In genomic region chr6:83426576-83426975, GRCm38 (mm10) we compare ENCODE assay signal across 17 mouse cellular contexts. TPM values are rescaled to one million over a fixed set of nuclear protein-coding genes. Genes with fewer than 3 reads are reported as not detected.
A peak's percentile ranks its signal among the peaks of the same experiment; 100 is the strongest.
DNase-seq lines count a peak whose midpoint lies in the region; ATAC-seq and TF ChIP-seq lines count a peak whose summit lies in the region.
"Had no signal": no experiment of that assay in that cellular context is flagged by ENCODE, and none has a peak within 500 bp of the region (broad histone marks: within the 10 kb centered on the region; RNA-seq: fewer than 3 reads in every experiment).

No protein-coding gene starts in this region.

- no peak for ATAC-seq in hindbrain, postnatal 0 days
- no peak for ATAC-seq in megakaryocyte-erythroid progenitor cell, adult 5-6 weeks (replicated peaks; ENCODE audit: low FRiP score, low TSS enrichment, poor library complexity, severe bottlenecking)
- ATAC-seq: activated CD4-positive, CD25-positive, alpha-beta regulatory T cell, adult 4 months; liver, embryonic 12.5 days; Patski had no signal

- H3K27me3 ChIP-seq in hindbrain, postnatal 0 days (ENCODE audit: insufficient read depth, low read length): no peaks in the 10 kb centered on the region
- no peaks in the 10 kb centered on the region for H3K27me3 ChIP-seq in hindbrain, embryonic 10.5 days (ENCODE audit: insufficient read depth, poor library complexity, severe bottlenecking)
- H3K27me3 ChIP-seq in cerebellum, adult 2 months (ENCODE audit: control insufficient read depth, insufficient read depth, low read length): no peaks in the 10 kb centered on the region
- no peaks in the 10 kb centered on the region for H3K27me3 ChIP-seq in embryonic facial prominence, embryonic 10.5 days (replicated peaks; ENCODE audit: low read depth, poor library complexity, severe bottlenecking)
- H3K27me3 ChIP-seq: heart, embryonic 12.5 days; liver, embryonic 12.5 days; megakaryocyte, embryonic 14.5 days; Patski had no signal

- H3K27ac ChIP-seq in hindbrain, postnatal 0 days: 0 out of 2 replicates have a peak overlapping the region, but pooled peaks have one; percentile 2
- no peak overlapping the region for H3K27ac ChIP-seq in hindbrain, embryonic 10.5 days
- H3K27ac ChIP-seq in cerebellum, adult 2 months (ENCODE audit: insufficient read depth, low read length): peak overlapping the region; percentile 60
- H3K27ac ChIP-seq in embryonic facial prominence, embryonic 10.5 days (replicated peaks): 0 out of 2 replicates have a peak overlapping the region, but pooled peaks have one; percentile 0
- H3K27ac ChIP-seq: liver, embryonic 12.5 days had no signal

- intact Hi-C loops in heart, postnatal 25 days (cut with DNase I): no loop called here

- H3K9ac ChIP-seq in hindbrain, postnatal 0 days (replicated peaks; ENCODE audit: low read length): no peak overlapping the region
- H3K9ac ChIP-seq: heart, embryonic 12.5 days; liver, embryonic 12.5 days had no signal

- H3K4me3 ChIP-seq in hindbrain, postnatal 0 days (ENCODE audit: low read length): no peak overlapping the region
- H3K4me3 ChIP-seq in hindbrain, embryonic 10.5 days: no peak overlapping the region
- peak overlapping the region; percentile 9 for H3K4me3 ChIP-seq in cerebellum, adult 2 months (replicated peaks; ENCODE audit: insufficient read depth, low read depth, low read length)
- H3K4me3 ChIP-seq in embryonic facial prominence, embryonic 10.5 days: no peak overlapping the region
- H3K4me3 ChIP-seq: heart, embryonic 12.5 days; liver, embryonic 12.5 days; megakaryocyte, embryonic 14.5 days had no signal

- peak; percentile 6; the same call in 1 of the 2 replicates for TF ChIP-seq POLR2A in cerebellum, adult 2 months (IDR thresholded peaks at IDR 0.05; ENCODE audit: borderline replicate concordance, insufficient read depth, low read length)

- peaks cover 10% of the 10 kb centered on the region; the same call in 1 of the 2 replicates for H3K4me1 ChIP-seq in hindbrain, postnatal 0 days (ENCODE audit: insufficient read depth, low read length)
- H3K4me1 ChIP-seq in hindbrain, embryonic 10.5 days (replicated peaks): peaks cover 68% of the 10 kb centered on the region
- peaks cover 43% of the 10 kb centered on the region for H3K4me1 ChIP-seq in cerebellum, adult 2 months (ENCODE audit: control insufficient read depth, insufficient read depth, low read length)
- peaks cover 67% of the 10 kb centered on the region for H3K4me1 ChIP-seq in embryonic facial prominence, embryonic 10.5 days

- WGBS in hindbrain, postnatal 0 days: 78% methylated on average over 3 of the region's 3 CpGs
- WGBS in hindbrain, embryonic 10.5 days: 90% methylated on average over 3 of the region's 3 CpGs
- 10% methylated on average over 3 of the region's 3 CpGs for WGBS in cerebellum, adult 2 months
- WGBS in embryonic facial prominence, embryonic 10.5 days: 87% methylated on average over 3 of the region's 3 CpGs

- no peak overlapping the region for H3K4me2 ChIP-seq in hindbrain, postnatal 0 days (ENCODE audit: low read depth, low read length)
- H3K4me2 ChIP-seq: liver, embryonic 12.5 days had no signal

- no peak for TF ChIP-seq CTCF in hindbrain, postnatal 0 days (IDR thresholded peaks at IDR 0.05; ENCODE audit: low read depth)
- TF ChIP-seq CTCF in cerebellum, adult 2 months (IDR thresholded peaks at IDR 0.05; ENCODE audit: borderline replicate concordance, insufficient read depth, low read depth, low read length): peak; percentile 20; the same call in 1 of the 2 replicates

- H3K36me3 ChIP-seq in hindbrain, postnatal 0 days (ENCODE audit: insufficient read depth, low read length): no peaks in the 10 kb centered on the region
- H3K36me3 ChIP-seq in hindbrain, embryonic 10.5 days: peaks cover 66% of the 10 kb centered on the region
- peaks cover 71% of the 10 kb centered on the region for H3K36me3 ChIP-seq in embryonic facial prominence, embryonic 10.5 days (replicated peaks)

- DNase-seq in hindbrain, postnatal 0 days (ENCODE audit: low spot score): no peak
- DNase-seq in hindbrain, embryonic 10.5 days (ENCODE audit: low spot score): no peak
- peak; percentile 83 for DNase-seq in cerebellum, adult 11 months
- peak; percentile 84 to 93 for DNase-seq in cerebellum, adult 2 months
- no peak for DNase-seq in embryonic facial prominence, embryonic 10.5 days (ENCODE audit: low spot score)
- DNase-seq in heart, postnatal 25 days (ENCODE audit: low spot score): no peak
- DNase-seq: adrenal gland, postnatal 36 days; heart, postnatal 36 days; kidney, adult 2 months; kidney, postnatal 25 days; thymus, postnatal 36 days had no signal

- no peaks in the 10 kb centered on the region for H3K9me3 ChIP-seq in hindbrain, postnatal 0 days (ENCODE audit: low read length)
- H3K9me3 ChIP-seq in hindbrain, embryonic 10.5 days: no peaks in the 10 kb centered on the region
- H3K9me3 ChIP-seq in embryonic facial prominence, embryonic 10.5 days: no peaks in the 10 kb centered on the region
- H3K9me3 ChIP-seq: heart, embryonic 12.5 days; liver, embryonic 12.5 days; megakaryocyte, embryonic 14.5 days had no signal

RNA-seq across cellular contexts. Expression of gene Tet3, which starts 32.3 kb away (rescaled TPM):
- 30.8 and 34.8 TPM in 2 replicates for total RNA-seq in hindbrain, postnatal 0 days (2014; rRNA removed)
- polyA plus RNA-seq in hindbrain, postnatal 0 days (2015; fragmentation: Nextera tagmentation; extraction: Ambion mirVana): 38.0 and 41.9 TPM in 2 replicates
- polyA plus RNA-seq in hindbrain, embryonic 10.5 days (2016; fragmentation: Nextera tagmentation; extraction: Ambion mirVana): 51.1 and 56.5 TPM in 2 replicates
- 22.5 and 24.7 TPM in 2 replicates for polyA plus RNA-seq in cerebellum, adult 2 months (2012; rRNA removed)
- 45.1 and 50.0 TPM in 2 replicates for polyA plus RNA-seq in embryonic facial prominence, embryonic 10.5 days (2016; fragmentation: Nextera tagmentation; extraction: Ambion mirVana)
- total RNA-seq in heart, postnatal 25 days (2021): 10 to 100 TPM; 32.6 to 40.8 TPM
- total RNA-seq in megakaryocyte-erythroid progenitor cell, adult 5-6 weeks (2014; fragmentation: Nextera tagmentation): 46.9 and 55.9 TPM in 2 replicates
- 12.6 and 13.5 TPM in 2 replicates for total RNA-seq in megakaryocyte-erythroid progenitor cell, adult 5-6 weeks (2017)

Comparison
In these comparisons a context has a peak if more than half of its experiments do, and no peak if none do; other contexts are left out.
1. DNase-seq: peak in cerebellum, adult 11 months (single experiment) and cerebellum, adult 2 months (2 of 2); none in hindbrain, postnatal 0 days (single experiment), hindbrain, embryonic 10.5 days (single experiment), embryonic facial prominence, embryonic 10.5 days (single experiment) and heart, postnatal 25 days (single experiment).